Mouse (Mus musculus): ENCODE measurements around the gene Cnnm3.

Gene Cnnm3

DNA sequence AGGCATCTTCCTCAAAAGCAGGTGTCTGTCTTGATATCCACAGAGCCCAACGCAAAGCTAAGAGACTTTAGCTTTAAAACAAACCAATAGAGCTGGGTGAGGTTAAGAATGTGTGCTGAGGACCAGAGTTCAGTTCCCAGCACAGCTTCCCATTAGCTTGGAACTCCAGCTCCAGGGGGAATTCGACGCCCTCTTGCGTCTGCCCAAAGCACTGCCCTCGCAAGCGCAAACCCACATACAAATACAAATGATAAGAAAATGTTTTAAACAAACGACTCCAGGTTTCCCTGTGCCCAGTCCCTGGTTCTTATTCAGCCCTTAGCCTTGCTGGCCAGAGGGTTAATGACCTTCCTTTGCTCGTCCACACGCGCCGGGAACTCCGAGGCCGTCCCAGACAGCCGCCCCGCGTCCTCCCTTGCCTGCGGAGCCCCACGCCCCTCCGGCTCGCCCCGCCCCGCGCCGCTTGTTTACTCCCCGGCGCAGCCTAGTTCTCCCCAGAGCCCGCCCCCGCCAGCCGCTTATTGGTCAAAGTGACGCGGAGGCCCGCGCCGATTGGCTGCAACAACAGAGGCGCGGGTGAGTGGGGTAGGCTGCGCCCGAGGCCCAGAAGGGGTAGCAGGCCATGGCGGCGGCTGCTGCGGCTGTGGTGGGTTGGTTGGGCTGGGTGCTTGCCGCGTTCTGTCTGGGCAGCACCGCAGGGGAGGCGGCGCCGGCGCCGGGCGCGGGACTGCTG lies at the start of gene Cnnm3:
Gene Cnnm3 (plus strand): TSS at position 579 of the 733 bp plus-strand sequence.
- peak; percentile 100 for DNase-seq

DNA sequence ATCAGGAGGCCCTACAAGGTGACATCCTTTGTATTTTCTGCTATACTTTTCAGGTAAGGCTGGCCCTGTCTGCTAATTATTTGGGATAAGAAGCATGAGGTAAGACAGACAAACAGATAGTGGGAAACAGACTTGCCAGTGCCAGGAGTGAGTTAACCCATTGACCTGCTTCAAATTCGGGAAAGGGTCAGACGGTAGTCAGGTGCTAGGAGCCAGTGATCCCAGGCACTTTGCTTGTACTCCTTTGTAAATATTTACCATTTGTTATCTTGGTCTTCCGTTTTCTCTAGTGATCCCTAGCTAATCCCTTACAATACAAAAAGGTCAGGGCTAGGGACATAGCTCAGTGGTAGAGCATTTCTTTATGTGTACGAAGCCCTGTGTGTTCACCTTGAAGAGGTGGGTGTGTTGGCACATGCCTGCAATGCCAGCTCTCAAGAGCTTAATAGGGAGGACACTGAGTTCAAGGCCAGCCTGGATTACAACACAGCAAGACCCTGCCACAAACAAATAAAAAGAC lies 46.0 kb upstream of the Cnnm3 start:
- DNase-seq = no peak

DNA sequence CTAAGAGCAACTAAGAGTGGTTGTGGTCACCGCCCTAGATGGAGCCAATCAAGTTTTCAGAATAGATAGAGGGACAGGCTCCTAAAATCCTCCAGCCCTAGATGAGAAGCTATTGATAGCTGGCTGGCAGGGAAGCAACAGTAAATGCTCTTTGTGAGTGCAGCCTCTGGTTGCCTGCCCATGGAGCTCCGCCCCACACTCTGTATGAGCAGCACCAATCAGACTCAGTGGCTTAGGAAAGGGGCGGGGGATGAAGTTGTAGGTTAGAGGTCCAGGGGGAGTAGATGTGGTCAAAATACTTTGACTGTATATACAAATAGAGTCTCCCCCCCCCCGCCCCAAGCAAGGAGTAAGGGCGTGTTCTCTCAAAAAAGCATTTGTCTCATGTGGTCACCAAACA lies 44.2 kb upstream of the Cnnm3 start:
- no peak for DNase-seq

DNA sequence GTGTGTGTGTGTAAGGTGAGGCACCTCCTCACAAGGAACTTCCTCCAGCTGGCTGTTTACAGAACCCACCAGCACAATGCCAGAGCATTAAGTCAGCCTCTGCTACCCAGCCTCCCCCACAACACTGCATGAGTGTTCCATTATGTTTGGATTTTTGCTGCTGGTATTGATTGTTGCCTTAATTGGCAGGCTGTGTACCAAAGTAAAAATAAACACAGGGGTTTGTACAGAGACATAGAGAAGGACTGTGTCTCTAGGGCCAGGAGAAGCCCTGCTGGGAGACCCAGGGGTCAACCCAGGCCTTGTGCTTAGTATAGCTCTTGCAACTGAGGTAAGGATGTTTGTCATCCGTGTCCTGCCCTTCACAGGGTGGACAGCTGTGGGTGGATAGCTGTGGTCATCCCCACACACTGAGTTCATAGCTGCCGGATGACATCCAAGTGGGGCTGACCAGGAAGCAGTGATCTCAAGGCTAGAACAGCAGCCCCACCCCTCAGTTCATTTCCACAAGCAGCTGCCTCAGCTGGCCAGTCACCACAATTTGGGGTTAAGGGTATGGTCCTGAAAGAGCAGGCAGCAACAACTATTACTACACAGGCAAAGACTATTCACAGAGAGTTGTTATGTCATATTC lies 41.7 kb upstream of the Cnnm3 start:
- DNase-seq = no peak

DNA sequence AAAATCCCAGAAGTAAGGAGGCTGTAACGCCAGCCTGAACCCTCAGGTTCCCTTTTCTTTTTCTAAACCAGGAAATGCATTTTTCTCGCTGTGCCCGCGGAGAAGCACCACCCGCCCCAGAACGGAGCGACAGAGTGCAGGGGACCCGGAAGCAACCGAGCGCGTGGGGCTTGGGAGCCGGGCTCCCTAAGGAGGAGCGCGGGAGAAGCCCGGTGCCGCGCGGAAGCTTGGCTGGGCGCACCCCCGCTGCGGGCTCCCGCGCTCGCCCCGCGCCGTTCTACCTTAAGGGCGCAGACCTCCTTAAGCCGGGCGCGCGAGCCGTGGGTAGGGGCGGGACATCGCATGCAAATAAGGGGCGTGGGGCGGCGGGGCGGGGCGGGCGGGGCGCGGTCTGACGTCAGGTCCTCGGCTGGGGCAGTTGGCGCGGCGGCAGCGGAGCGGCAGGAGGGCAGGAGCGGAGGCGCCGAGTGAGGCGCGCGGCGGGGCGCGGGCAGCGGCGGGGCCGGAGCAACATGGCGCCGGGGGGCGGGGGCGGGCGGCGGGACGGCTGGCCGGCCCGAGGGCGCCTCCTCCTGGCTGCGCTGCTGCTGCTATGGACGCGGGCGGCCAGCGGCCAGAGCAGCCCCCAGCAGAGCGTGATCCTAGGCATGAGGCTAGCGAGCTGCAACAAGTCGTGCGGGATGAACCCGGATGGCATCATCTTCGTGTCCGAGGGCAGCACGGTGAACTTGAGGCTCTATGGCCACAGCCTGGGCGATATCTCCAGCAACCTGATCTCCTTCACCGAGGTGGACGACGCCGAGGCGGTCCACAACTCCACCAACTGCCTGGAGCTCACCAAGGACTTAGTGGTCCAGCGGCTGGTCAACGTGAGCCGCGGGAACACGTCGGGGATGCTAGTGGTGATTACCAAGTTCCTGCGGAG lies 40.2 kb upstream of the Cnnm3 start, which contains the start of gene Cnnm4:
Gene Cnnm4 (plus strand): TSS at position 440 of the 925 bp plus-strand sequence.
- peak; percentile 90 to 94 for DNase-seq

DNA sequence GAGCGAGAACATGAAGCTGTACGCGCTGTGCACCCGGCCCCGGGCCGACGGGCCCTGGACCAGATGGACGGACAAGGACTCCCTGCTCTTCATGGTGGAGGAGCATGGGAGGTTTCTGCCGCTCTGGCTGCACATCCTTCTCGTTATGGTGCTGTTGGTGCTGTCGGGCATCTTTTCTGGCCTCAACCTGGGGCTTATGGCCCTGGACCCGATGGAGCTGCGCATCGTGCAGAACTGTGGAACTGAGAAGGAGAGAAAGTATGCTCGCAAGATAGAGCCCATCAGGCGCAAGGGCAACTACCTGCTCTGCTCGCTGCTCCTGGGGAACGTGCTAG lies 39.6 kb upstream of the Cnnm3 start:
- no peak for DNase-seq

DNA sequence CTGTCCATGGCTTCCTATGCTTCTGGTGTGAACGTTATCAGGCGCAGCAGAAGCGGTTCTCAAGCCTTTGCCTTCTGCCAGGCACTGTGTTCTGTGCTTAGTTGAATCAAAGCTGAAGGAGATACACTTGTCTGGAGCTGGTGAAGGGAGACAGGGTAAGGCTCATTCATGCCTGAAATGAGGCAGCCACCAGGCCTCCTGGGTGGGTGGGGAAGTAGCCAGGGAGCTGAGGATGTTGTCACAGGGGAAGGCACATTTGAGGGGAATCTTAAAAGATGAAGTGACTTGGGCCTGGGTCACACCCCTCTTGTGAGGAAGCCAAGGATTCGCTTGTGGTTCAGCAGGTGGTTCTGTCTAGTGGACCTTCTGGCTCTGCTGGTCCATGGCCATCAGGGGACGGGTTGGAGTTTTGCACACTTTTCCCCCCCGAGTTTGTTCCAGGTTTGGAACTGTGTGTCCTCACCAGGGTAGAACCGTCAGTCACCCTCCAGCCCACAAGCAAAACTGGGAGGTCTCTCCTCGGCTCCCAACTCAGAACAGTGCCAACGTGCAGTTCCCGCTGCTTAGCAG lies 38.4 kb upstream of the Cnnm3 start:
- DNase-seq = no peak

DNA sequence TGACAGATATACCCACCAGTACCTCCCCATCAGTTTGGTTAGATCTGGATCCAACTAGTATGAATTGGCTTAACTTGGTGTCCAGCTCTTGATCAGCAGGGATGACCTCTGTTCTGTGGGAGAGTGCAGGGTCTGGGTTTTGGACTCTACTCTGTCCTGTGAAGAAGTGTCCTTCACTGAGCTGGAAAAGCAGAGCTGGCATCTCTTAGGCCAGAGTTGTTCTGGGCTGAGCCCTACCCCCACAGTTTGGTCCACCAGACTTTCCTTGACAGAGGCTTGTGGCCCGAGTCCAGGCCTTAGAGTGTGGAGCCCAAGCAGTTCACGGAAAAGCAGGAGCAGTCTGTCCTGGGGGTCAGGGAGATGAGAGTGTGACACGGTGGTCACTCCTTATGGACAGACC lies 37.0 kb upstream of the Cnnm3 start:
- peak in 1 of 2 experiments; percentile 37 for DNase-seq

DNA sequence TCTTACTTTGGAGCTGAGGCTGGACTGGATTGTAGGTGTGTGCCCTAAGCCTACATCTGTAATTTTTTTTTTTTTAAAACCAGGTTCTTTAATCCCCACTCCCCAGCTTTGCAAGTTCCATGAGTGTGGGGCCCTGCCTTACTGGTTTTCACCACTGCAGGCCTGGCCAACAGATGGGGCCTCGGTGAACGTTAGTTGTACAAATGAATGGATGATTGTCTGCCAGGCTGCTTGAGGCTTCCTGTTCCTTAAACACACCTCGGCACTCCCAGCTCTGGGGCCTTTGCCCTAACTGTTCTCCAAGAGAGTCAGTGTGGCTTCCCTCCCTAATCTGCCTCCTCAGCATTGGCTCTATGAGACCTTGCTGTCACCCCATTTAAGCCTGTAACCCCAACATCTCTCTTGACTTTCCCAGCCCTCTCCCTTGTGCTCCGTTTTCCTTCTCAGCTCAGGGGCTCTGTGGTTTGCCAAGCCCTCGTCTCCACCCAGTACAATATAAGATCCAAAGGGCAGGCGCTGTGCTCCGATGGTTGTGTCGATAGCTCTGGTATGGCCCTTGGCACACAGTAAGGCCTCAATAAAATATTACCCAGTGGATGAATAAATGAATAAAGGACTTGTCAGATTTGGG lies 36.1 kb upstream of the Cnnm3 start:
- no peak for DNase-seq

DNA sequence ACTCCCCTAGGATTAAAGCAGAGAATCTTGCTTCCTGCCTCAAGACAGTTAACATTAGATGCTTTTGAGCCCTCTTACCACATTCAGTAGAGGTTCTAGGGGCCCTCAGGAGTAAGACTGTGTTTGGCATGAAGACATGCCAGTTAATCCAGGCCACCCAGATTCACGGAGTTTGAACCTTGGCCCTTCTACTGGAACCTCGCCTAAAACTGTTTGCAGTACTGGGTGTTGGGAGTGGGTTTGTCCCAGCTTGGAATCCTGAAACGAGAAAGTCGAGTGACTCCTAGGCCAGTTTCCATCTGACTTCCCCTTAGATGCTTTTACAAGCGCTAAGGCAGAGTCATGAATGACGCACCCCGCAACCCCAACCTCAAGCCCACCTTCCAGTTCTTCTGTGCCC lies 35.2 kb upstream of the Cnnm3 start:
- DNase-seq = no peak

DNA sequence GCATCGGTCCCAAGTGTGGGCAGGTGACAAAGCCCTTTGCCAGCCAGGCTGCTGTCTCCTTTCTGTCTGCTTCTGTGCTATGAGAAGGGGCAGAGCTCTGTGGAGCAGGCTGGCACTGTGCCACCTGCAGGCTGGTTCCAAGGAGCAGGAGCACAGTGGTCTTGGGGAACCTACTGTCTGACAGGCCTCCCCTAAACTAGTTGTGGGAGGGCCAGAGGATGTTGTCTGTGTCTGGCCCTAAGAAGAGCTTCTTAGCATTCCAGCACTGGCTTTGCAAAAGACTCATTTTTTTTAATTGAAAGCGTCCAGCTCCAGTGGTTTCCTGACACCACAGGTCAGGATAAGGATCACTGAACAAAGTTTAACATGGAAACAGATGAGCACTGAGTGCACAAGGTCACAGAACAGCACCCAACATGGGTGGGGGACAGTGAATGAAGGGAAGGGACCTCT lies 33.3 kb upstream of the Cnnm3 start:
- peak; percentile 49 to 68 for DNase-seq

DNA sequence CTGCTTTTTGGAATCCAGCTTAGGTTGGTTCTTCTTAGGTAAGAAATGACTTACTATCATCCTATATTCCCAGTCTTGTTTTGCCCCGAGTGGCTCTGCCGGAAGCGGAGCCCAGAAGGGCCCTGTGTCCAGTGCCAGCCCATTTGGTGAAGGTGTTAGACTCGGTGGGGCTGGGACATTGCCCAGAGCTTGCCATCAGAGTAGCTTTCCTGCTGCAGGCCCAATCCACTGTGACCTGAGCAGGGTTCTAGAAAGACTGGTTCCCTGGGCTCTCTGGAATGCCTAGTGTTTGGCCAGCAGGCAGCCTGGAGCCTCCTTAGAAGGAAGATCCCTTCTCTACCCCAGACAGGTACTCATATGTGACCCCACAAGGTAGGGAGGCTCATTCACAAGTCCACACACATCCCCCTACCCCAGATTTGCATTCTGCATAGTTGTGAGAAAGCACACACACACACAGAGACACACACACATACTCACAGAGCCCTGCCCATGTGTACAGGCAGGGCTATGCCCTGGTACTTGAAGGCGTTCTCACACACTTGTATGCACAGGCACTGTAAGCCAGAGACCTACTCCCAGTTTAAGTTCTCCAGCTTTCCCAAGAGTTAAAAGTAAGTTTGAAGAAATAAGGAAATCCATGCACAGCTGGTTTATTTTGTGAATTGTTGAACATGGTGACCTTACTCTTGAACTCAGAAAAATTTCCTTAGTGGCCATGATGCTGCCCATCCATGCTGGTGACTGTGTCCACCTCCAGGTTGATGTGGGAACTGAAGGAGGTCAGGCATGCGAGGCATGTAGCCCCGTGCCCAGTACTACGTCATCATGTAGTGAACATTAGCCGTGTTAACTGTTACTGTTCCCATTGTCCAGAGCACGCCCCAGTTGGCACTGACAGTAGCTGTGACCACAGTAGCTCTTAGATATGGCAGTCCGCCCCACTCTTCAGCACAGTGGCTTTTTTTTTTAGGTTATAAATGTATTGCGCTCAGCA lies 31.5 kb upstream of the Cnnm3 start:
- DNase-seq = peak in 1 of 2 experiments; percentile 34

DNA sequence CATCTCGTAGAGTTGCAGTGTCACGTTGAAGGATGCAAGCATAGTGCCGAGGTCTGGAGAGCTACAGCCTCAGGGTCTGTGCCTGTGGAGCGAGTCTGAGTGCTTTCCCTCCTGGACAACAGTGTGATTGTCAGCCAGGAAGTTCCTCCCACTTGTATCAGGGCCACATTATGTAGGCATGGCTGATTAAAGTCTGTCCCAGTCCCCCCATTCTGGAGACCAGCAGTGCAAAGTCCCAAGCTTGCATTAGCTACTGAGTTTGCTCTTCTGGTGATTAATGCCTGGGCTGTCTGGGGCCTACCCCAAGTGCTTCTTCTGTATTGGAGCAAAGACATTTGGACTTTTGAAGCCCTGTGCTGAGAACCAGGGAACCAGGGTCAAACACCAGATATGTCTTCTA lies 27.8 kb upstream of the Cnnm3 start:
- DNase-seq = no peak

DNA sequence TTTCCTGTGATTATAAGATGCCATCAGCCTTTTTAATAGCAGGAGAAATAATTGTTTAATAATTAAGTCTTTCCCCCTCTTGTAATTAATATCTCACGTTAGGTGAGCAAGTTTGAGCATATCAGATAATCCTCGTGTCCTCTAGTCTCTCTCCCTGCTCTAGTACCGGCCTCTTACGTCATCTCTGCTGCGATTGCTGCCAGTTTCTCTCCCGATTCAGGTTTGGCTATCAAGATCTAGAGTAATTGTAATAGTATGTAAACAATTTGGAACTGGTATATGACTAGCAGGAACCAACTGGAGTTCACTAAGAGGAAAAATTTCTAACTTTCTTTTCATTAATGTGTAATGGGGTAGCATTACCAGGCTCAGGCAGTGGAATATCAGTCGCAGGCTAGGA lies 26.6 kb upstream of the Cnnm3 start:
- DNase-seq = no peak

DNA sequence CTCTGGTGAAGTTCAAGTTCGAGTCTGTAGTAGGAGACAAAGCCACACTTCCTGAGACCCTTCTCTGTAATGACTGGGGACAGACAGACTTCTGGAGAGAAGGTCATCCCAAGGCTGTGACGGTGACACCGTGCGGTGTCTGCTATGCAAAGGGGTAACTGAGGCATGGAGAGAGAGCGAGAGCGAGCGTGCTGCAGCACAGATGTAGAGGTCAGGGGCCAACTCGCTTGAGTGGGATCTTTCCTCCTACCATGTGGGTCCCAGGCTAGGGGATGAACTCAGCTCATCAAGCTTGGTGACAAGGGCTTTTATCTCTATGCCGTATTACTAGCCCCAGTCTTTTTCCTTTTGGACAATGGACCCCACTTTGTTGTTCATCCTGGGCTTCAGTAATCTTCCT lies 24.6 kb upstream of the Cnnm3 start:
- DNase-seq = no peak

DNA sequence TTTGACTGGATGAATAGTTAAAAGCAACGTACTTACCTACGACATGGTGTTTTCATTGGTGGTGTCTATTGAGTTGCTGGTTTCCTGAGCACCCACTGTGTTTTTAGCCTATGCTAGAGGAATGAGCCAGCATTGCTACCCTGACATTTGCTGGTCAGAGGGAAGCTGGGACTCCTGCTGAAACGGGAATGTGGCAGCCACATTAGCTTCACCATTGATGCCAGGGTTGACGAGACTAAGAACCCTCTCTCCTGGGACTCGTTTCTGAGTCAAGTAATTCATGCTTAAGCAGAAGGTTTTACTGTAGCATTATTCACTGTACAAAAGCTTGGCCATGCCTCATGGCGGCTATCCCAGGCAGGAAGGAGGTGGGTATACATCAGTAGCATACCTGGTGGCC lies 22.0 kb upstream of the Cnnm3 start:
- DNase-seq = no peak

DNA sequence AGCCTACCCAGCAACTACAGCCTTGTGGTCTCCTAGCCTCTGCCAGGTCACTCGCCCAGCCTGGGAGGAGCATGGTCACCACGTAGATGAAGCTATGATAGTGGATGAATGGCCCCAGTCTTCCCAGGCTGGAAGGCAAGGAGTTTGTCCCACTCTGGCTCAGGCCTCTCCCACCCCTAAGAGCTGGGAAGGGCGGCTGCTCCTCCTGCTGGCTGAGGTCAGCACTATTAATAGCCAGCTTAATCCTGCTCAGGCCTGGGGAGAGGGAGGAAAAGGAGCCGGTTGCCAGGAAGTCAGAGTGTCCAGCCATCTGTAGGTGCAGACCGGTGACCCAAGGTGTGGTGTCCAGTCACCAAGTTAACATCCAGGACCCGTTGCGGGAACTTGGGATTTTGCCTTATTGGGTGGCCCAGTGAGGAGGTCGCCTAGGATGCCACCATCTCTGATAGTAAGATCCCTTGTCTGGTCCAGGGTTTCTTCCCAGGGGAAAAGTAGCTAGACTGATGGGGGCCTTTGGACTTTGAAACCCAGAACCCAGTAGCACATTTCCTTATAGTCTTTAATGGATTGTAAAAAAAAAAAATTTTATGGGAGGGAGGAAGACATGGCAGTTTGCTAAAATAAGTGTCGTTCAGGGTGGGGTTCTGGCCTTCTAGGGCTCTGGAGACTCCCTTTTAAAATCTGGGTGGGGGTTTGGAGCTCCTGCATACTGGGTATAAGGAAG lies 19.1 kb upstream of the Cnnm3 start:
- peak; percentile 77 to 84 for DNase-seq

DNA sequence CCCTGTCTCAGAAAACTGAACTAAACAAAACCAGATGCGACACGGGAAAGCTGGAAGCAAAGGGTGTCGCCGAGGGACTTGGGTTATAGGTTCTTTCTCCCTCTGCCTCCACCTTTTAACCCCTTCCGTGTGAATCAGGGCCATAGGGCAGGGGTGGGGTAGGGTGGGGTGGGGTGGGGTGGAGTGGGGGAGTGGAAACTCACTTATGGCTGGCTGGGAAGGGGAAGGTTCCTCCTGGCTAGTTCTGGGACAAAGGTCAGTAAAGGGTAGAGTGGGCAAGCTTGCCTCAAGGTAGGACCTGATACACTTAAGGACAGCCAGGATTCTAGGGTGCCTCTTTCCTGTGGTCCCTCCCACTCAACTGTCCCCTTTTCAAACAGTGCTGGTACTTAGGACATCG lies 18.4 kb upstream of the Cnnm3 start:
- DNase-seq = no peak

DNA sequence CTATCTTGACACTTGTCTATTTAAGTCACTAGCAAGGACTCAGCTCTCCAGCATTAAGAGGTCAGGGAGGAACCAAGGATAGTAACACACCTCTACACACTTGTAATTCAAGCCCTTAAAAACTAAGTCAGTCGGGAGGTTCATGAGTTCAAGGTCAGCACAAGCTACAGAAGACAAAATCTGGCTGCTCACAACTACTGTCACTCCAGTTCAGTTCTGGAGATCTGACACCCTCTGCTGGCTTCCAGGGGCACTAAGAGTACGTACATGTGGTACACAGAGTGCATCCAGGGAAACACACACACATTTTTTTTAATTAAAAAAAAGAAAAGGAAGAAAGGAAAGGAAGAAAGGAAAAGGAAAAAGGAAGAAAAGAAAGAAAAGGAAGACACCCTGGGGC lies 14.9 kb upstream of the Cnnm3 start:
- peak; percentile 51 to 54 for DNase-seq

DNA sequence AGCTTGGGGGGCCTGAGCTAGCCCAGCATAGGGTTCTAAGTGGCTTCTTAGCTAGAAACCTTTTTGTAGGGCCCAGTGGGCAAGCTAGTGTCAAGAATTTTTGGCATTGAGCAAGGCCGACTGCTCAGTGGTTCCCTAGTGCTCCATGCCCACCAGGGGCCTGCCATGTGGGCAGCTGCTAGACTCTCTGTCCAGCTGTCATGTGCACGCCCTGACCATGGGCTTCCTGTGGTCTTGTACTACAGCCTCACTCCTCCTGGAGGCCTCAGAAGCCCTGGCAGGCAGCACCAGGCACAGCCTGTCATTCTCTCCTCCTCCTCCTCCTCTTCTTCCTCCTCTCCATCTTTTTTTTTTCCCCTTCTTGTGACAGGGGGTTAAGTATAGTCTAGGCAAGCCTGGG lies 14.4 kb upstream of the Cnnm3 start:
- DNase-seq = no peak
